Mouse (Mus musculus) hindbrain, embryonic 14.5 days (tissue): ENCODE data around the gene Lrrc66. TPM values are rescaled to one million over a fixed set of nuclear protein-coding genes. Genes with fewer than 3 reads are reported as not detected.
"Not testable (repeated sequence)": the region's sequence is repeated elsewhere in the genome, so short reads cannot be mapped to it uniquely, and the experiment has no call there.

Experiments
- ATAC-seq: fragments of 200-750 bp; cut with Nextera tagmentation; 2 replicates; pipeline ENCODE4 v1.8.0; 2017; ENCODE audit warnings: moderate number of reproducible peaks, mild to moderate bottlenecking, moderate TSS enrichment, moderate library complexity; ENCODE audit not compliant: low FRiP score
- DNase-seq: peaks from one replicate; pipeline ENCODE4 v3.0.0-alpha.2; 2015; ENCODE audit warnings: low spot score
- H3K27ac ChIP-seq: fragments of 300-500 bp; sonication (generic); 2 replicates; pipeline ENCODE4 v1.5.1; 2014; ENCODE audit warnings: mild to moderate bottlenecking, moderate library complexity
- H3K27me3 ChIP-seq: fragments of 300-500 bp; sonication (generic); 2 replicates; pipeline ENCODE4 v1.6.1; 2014; ENCODE audit warnings: mild to moderate bottlenecking, low read length, mixed read lengths; ENCODE audit not compliant: control insufficient read depth, insufficient read depth
- H3K36me3 ChIP-seq: fragments of 300-500 bp; sonication (generic); replicated peaks from 2 replicates; pipeline ENCODE4 v1.6.1; 2014; ENCODE audit not compliant: control insufficient read depth, insufficient read depth
- H3K4me1 ChIP-seq: fragments of 300-500 bp; sonication (generic); replicated peaks from 2 replicates; pipeline ENCODE4 v1.6.1; 2014; ENCODE audit warnings: antibody characterized with exemption, low read length, mixed read lengths; ENCODE audit not compliant: control insufficient read depth, insufficient read depth
- H3K4me2 ChIP-seq: fragments of 300-500 bp; sonication (generic); replicated peaks from 2 replicates; pipeline ENCODE4 v1.6.1; 2014; ENCODE audit warnings: mild to moderate bottlenecking, moderate library complexity
- H3K4me3 ChIP-seq: fragments of 300-500 bp; sonication (generic); replicated peaks from 2 replicates; pipeline ENCODE4 v1.5.1; 2014; ENCODE audit warnings: mild to moderate bottlenecking, low read length
- H3K9ac ChIP-seq: fragments of 300-500 bp; sonication (generic); 2 replicates; pipeline ENCODE4 v1.6.1; 2014
- H3K9me3 ChIP-seq: fragments of 300-500 bp; sonication (generic); 2 replicates; pipeline ENCODE4 v1.6.1; 2016; ENCODE audit warnings: low read length; ENCODE audit not compliant: control insufficient read depth
- WGBS: fragments of 180-500 bp; shearing (Covaris S2); extraction: QIAGEN DNeasy Blood & Tissue Kit; methylation state at CpG from one replicate; pipeline ENCODE4 v1.1.7; 2014; 5-methylcytosine and 5-hydroxymethylcytosine counted together
- polyA plus RNA-seq: library from polyadenylated mRNA; unstranded; fragments of >200 nt; fragmentation: Nextera tagmentation; extraction: Ambion mirVana; gene quantifications from 2 replicates; pipeline ENCODE4 v1.2.1, GENCODE M21; 2014

Lrrc66 gene
- polyA plus RNA-seq, 1 experiment from 2014 or later: not detected

GRCm38 (mm10) chr5:73599991-73600390 is 32.3 kb downstream of the Lrrc66 start:
- no peak overlapping the region for H3K9ac ChIP-seq
- H3K27ac ChIP-seq: no peak overlapping the region
- H3K36me3 ChIP-seq: no peaks in the 10 kb centered on the region
- no peak overlapping the region for H3K4me3 ChIP-seq
- DNase-seq (no peak), ATAC-seq (no peak)
- H3K27me3 ChIP-seq: no peaks in the 10 kb centered on the region
- WGBS: 86% methylated on average over 2 of the region's 2 CpGs
- no peak overlapping the region for H3K4me2 ChIP-seq
- peaks cover 4% of the 10 kb centered on the region; the same call in 1 of the 2 replicates for H3K4me1 ChIP-seq
- H3K9me3 ChIP-seq: no peaks in the 10 kb centered on the region

GRCm38 (mm10) chr5:73598943-73599695 is 33.2 kb downstream of the Lrrc66 start:
- H3K9ac ChIP-seq: no peak overlapping the region
- no peaks in the 10 kb centered on the region for H3K27me3 ChIP-seq
- no peak overlapping the region; the same call in 1 of the 2 replicates for H3K27ac ChIP-seq
- H3K9me3 ChIP-seq: no peaks in the 10 kb centered on the region
- H3K4me3 ChIP-seq: no peak overlapping the region
- H3K4me1 ChIP-seq: peaks cover 4% of the 10 kb centered on the region; the same call in 1 of the 2 replicates
- no peak overlapping the region for H3K4me2 ChIP-seq
- H3K36me3 ChIP-seq: no peaks in the 10 kb centered on the region
- ATAC-seq (peak; percentile 40; the same call in 1 of the 2 replicates), DNase-seq (no peak)
- 70% methylated on average over 5 of the region's 5 CpGs for WGBS

DNA sequence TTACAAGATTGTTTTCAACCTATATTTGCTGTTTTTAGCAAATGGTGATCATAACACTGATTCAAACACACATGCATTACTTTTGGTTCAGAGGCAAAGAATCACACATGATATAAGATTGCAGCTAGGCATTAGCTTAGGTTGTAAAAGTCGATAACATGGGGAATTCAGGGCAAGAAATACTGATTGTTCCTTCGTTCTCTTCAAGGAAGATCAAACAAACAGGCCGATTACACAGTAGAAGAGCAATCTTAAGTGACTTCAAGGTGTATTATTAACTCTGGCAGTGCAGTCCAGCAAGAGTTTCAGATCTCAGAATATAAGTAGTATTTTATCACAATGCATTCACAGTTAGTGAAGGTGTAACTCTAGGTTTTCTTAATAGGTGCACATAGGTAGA is 45.2 kb downstream of the Lrrc66 start:
- Histone ChIP-seq H3K4me2 (no peak overlapping the region), H3K27me3 (no peaks in the 10 kb centered on the region), H3K4me3 (no peak overlapping the region), H3K4me1 (peaks cover 13% of the 10 kb centered on the region), H3K9me3 (no peaks in the 10 kb centered on the region), H3K27ac (no peak overlapping the region; the same call in 1 of the 2 replicates), H3K9ac (peak overlapping the region; percentile 39; the same call in 1 of the 2 replicates), H3K36me3 (no peaks in the 10 kb centered on the region)
- DNase-seq: no peak
- 68% methylated on average over 3 of the region's 3 CpGs for WGBS
- no peak for ATAC-seq

DNA sequence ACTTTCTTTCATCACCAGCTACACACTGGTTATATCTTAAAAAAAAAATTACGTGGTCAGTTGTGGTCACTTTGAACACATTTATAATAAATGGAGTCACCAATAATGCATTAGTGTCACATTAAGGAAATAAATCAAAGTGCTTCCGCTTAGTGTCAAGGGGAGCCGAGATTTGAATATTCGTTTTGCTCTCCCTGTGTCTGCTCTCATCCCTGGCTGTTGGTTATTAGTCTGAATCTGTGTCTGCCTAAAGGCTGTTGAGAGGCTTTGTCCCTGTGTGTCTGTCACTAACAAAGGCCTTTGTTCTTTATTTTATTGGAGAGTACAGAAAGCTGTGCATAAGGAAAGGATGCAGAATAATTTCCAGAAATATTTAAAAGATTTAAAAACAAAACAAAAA is 45.7 kb downstream of the Lrrc66 start:
- no peak for DNase-seq
- no peaks in the 10 kb centered on the region for H3K9me3 ChIP-seq
- H3K4me1 ChIP-seq: peaks cover 13% of the 10 kb centered on the region
- 34% methylated on average over 4 of the region's 4 CpGs for WGBS
- no peaks in the 10 kb centered on the region for H3K36me3 ChIP-seq
- peak overlapping the region; percentile 39 for H3K9ac ChIP-seq
- H3K4me2 ChIP-seq: no peak overlapping the region
- H3K27me3 ChIP-seq: no peaks in the 10 kb centered on the region
- peak overlapping the region; percentile 26; the same call in 1 of the 2 replicates for H3K27ac ChIP-seq
- no peak for ATAC-seq
- no peak overlapping the region for H3K4me3 ChIP-seq

DNA sequence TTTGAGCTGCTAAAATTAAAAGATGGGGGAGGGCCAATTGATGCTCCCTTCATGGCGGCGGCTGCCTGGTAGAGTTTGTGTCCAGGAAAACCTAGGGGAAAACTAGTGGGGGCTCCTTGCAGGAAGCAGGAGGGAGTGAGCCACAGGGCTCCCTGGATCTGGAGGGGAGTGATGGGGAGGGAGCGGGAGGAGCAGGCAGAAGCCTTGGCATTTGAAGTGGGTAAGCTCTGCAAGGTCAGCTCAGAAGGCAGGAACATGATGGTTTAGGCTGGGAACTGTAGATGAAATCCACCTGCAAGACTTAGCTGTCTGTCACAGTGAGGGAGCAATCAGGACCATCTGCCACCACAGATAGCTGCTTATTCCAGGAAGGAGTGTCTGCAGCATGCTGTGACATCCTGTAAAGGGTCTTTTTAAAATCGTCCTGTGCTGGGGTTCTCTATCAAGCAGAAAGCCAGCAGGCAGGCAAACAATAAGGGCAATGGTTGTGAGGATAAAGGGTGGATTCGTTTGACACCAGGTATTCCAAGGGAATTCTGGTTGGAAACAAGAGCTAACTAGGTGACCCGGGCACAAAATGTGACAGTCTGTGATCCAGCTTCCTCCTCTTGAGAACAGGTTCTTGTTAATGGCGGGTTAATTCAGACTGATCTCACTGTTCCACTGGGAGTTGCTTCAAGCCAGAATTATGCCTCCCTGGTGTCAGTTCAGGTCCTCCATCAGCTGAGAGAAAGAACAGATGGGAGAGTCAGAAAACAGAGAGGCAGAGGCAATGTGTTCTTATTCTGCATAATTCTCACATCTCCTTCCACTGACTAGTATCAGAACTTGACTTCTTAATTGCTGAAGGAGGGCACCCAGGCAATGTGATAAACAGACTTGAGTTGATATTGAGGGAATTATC is 46.9 kb downstream of the Lrrc66 start:
- no peak overlapping the region for H3K4me3 ChIP-seq
- peak; percentile 34; the same call in 1 of the 2 replicates for ATAC-seq

GRCm38 (mm10) chr5:73584011-73584410 is 48.3 kb downstream of the Lrrc66 start:
- H3K4me1 ChIP-seq: peaks cover 13% of the 10 kb centered on the region
- not testable (repeated sequence) for H3K4me2 ChIP-seq, ATAC-seq, H3K27ac ChIP-seq, DNase-seq, H3K27me3 ChIP-seq, H3K9me3 ChIP-seq, H3K4me3 ChIP-seq, H3K9ac ChIP-seq, H3K36me3 ChIP-seq
- WGBS: 70% methylated on average over 6 of the region's 6 CpGs

More for the DNA sequence above, 46.9 kb downstream of the Lrrc66 start:
- Histone ChIP-seq H3K27ac (peak overlapping the region; percentile 73), H3K4me1 (peaks cover 13% of the 10 kb centered on the region), H3K27me3 (no peaks in the 10 kb centered on the region), H3K36me3 (no peaks in the 10 kb centered on the region), H3K9ac (0 out of 2 replicates have a peak overlapping the region, but pooled peaks have one; percentile 34), H3K4me2 (no peak overlapping the region), H3K9me3 (no peaks in the 10 kb centered on the region)
- 22% methylated on average over 7 of the region's 7 CpGs for WGBS
- no peak for DNase-seq

- Histone ChIP-seq H3K27ac (no peak overlapping the region), H3K4me2 (no peak overlapping the region), H3K27me3 (no peaks in the 10 kb centered on the region), H3K9me3 (no peaks in the 10 kb centered on the region), H3K9ac (no peak overlapping the region), H3K4me3 (no peak overlapping the region), H3K4me1 (peaks cover 3% of the 10 kb centered on the region; the same call in 1 of the 2 replicates), H3K36me3 (no peaks in the 10 kb centered on the region)
- 77% methylated on average over 3 of the region's 3 CpGs for WGBS
- ATAC-seq (no peak), DNase-seq (no peak)
Measured at GRCm38 (mm10) chr5:73578131-73578530, 54.2 kb downstream of the Lrrc66 start.

- H3K27ac ChIP-seq: no peak overlapping the region
- peaks cover 3% of the 10 kb centered on the region; the same call in 1 of the 2 replicates for H3K4me1 ChIP-seq
- no peak overlapping the region for H3K9ac ChIP-seq
- ATAC-seq (peak; percentile 17; the same call in 1 of the 2 replicates), DNase-seq (no peak)
- H3K4me2 ChIP-seq: no peak overlapping the region
- H3K27me3 ChIP-seq: no peaks in the 10 kb centered on the region
- H3K9me3 ChIP-seq: no peaks in the 10 kb centered on the region
- 55% methylated on average over 7 of the region's 7 CpGs for WGBS
- no peak overlapping the region for H3K4me3 ChIP-seq
- no peaks in the 10 kb centered on the region for H3K36me3 ChIP-seq
Measured at GRCm38 (mm10) chr5:73576708-73577107, 55.6 kb downstream of the Lrrc66 start.

- Histone ChIP-seq H3K27me3 (no peaks in the 10 kb centered on the region), H3K4me2 (no peak overlapping the region), H3K9ac (no peak overlapping the region), H3K36me3 (no peaks in the 10 kb centered on the region), H3K9me3 (no peaks in the 10 kb centered on the region), H3K4me1 (peaks cover 3% of the 10 kb centered on the region; the same call in 1 of the 2 replicates), H3K27ac (no peak overlapping the region), H3K4me3 (no peak overlapping the region)
- ATAC-seq (no peak), DNase-seq (no peak)
- WGBS: 86% methylated on average over 4 of the region's 4 CpGs
Measured at GRCm38 (mm10) chr5:73574616-73575015, 57.7 kb downstream of the Lrrc66 start.
